Mouse (Mus musculus): ENCODE results near the gene Kansl1l.

GRCm38 (mm10) chr1:66778798-66779197 lies 38.6 kb downstream of the Kansl1l start:
- no peak for TF ChIP-seq POLR2A (IDR thresholded peaks at IDR 0.05; ENCODE audit: extremely low read depth, insufficient read depth, low read length)
- TF ChIP-seq CTCF (IDR thresholded peaks at IDR 0.05; ENCODE audit: low read depth, low read length): no peak
